Mouse (Mus musculus): Measurements from ENCODE around the gene Csf3. TPM values are rescaled to one million over a fixed set of nuclear protein-coding genes. Genes with fewer than 3 reads are reported as not detected.
A peak's percentile ranks its signal among the peaks of the same experiment; 100 is the strongest.
"Not testable (repeated sequence)": the region's sequence is repeated elsewhere in the genome, so short reads cannot be mapped to it uniquely, and the experiment has no call there.

Csf3 gene
- polyA plus RNA-seq, 1 experiment from 2014 or later = 0.62 TPM

DNA sequence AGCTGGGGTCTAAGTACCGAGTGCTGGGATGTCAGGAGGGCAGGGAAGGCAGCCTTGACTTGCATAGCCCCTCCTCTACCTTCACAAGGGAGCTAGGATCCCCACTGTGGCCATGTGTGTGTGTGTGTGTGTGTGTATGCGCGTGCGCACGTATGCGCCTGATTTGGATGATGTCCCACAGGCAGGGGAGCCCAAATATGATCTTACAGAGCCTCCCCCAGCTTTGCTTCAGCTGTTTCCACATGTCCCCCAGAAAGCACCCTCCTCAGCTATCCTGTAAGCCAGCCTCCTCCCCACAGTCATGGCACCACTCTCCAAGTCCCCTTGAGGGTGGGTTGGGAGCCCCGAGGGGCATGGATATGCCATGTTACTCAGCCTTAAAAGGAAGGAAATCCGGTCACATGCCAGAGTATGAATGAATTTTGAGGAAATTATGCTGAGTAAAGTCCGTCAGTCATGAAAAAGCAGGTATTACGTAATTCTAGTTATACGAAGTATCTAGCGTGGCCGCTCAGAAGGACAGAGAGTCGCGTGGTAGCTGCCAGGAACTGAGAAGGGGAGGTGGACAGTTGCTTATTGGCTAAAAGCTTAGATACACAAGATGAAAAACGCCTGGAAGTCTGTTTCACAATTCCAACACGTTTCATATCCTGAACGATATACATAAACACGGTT is 7.4 kb downstream of the Csf3 start:
- ATAC-seq = no peak
- H3K27me3 ChIP-seq = no peaks in the 10 kb centered on the region

DNA sequence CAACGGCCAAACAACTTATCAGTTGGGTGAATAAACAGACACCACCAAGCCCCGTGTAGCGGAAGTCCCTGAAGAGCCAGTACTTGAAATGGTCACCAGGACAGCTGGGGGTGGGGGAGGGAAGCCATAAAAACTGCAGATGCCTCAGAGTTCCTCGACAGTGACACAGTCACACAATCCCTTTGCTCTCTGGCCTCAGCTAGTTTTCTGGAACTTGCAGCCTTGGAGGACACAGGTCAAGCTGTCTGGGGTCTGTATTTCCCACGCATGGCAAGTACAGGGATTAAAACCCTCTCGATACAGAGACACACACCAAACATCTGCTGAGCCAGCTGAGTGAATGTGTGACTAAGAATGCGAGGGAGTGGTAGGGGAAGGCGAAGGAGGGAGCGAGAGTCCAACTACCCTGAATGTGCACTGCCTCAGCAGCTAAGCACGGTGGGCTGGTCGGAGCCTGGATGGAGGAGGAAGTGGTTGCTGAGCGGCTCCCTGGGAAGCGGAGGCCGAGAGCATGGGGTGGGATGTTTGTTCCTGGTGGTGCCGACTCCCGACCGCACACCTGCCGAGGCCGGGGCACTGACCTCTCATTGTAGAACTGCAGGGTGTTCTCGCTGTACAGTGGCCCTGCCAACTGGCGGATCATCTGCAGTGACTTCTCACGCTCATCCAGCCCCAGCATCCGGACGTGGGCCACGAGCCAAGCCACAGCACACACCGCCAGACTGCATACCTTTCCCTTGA is 8.1 kb downstream of the Csf3 start:
- ChIA-PET POLR2A (interaction anchor here (0.6 to 1.1 kb wide), 2 partner anchors 10 to 99 kb away, joined by 3 to 6 read pairs; no protein-coding TSS in a partner anchor), CTCF (interaction anchor here (1.0 to 5.7 kb wide), 7 partner anchors 9 to 78 kb away, joined by 3 to 85 read pairs (median 7); partner anchors contain the start of gene Csf3)
- no peak for TF ChIP-seq CTCF (IDR thresholded peaks at IDR 0.05)
- peak; percentile 40 for ATAC-seq
- peak; percentile 81 for DNase-seq (ENCODE audit: low read depth, low spot score)
- H3K27me3 ChIP-seq = no peaks in the 10 kb centered on the region
- in situ Hi-C loops (cut with MboI; ENCODE audit: low pct_unique_long_range_greater_than_20kb) = loop anchor here (10.0 kb wide), 1 partner anchor 226 kb away; no protein-coding TSS in a partner anchor

More for the DNA sequence above, 7.4 kb downstream of the Csf3 start:
- no peak for DNase-seq (ENCODE audit: low read depth, low spot score)
- POLR2A ChIA-PET = interaction anchor here (0.6 to 1.3 kb wide), 6 partner anchors 9 to 99 kb away, joined by 3 to 6 read pairs (median 3); partner anchors contain the start of gene Nr1d1
- in situ Hi-C loops (cut with MboI; ENCODE audit: low pct_unique_long_range_greater_than_20kb) = loop anchor here (10.0 kb wide), 1 partner anchor 226 kb away; no protein-coding TSS in a partner anchor
- TF ChIP-seq CTCF (IDR thresholded peaks at IDR 0.05) = no peak
- CTCF ChIA-PET = interaction anchor here (0.9 to 5.7 kb wide), 6 partner anchors 9 to 78 kb away, joined by 3 to 85 read pairs (median 6); partner anchors contain the start of gene Csf3

DNA sequence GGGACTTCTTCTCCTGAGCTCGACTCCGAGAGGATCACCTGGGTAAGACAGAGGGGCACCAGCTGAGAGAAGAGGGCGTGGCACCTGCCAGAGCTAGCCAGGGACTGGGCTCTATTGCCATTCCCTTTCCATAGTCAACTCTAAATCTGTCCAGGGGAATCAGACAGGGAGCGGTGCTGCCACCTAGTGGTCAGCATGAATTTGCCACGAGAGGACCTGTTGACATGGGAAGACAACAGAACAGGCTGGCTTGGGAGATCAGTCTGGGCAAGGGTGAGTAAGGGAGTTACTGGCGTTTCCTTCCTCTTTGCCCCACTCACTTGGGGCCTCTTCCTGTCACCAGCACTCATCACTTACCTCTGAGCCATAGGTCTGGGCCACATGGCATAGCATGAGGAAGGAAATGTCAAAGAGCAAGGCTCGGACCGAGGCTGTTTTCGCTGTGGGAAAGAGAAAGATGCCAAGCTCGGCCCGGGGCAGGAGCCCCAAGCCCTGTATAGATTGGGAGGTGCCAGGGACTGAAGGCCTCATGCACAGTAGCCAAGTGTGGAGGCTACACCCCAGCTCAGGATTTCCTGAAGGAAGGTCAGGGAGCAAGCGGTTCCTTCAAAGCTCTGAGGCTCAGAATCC is 9.5 kb downstream of the Csf3 start:
- in situ Hi-C loops (cut with MboI; ENCODE audit: low pct_unique_long_range_greater_than_20kb) = no loop called here
- ATAC-seq (no peak), DNase-seq (ENCODE audit: low read depth, low spot score) (no peak)
- ChIA-PET CTCF (interaction anchor here (0.7 to 5.7 kb wide), 12 partner anchors 9 to 119 kb away, joined by 3 to 85 read pairs (median 6); partner anchors contain the start of gene Csf3), POLR2A (interaction anchor here (1.1 to 1.2 kb wide), 3 partner anchors 10 to 79 kb away, joined by 3 to 4 read pairs (median 4); no protein-coding TSS in a partner anchor)
- no peak for TF ChIP-seq CTCF (IDR thresholded peaks at IDR 0.05)
- no peaks in the 10 kb centered on the region for H3K27me3 ChIP-seq

DNA sequence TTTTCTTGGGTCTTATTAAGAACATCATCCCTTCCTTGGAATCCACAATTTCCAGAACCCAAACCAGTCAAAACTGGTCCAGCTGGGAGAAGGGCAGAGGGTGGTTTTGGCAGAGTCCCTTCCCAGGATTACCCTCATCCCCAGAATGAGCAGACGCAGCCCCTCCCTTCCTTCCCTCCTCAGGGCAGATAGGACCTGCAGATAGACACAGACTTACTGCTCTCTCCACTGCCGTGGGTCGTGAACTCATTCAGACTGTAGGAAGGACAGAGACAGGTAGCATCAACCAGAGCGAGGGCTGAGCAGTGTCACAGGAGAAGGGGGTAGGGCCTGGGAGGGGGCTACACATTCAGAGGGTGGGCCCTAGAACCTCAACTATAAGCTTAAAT is 10.0 kb downstream of the Csf3 start:
- ChIA-PET POLR2A (interaction anchor here (1.1 kb wide), 1 partner anchor 11 kb away, joined by 3 read pairs; no protein-coding TSS in a partner anchor), CTCF (interaction anchor here (0.7 to 5.7 kb wide), 11 partner anchors 9 to 119 kb away, joined by 3 to 85 read pairs (median 6); partner anchors contain the start of gene Csf3)
- no peak for TF ChIP-seq CTCF (IDR thresholded peaks at IDR 0.05)
- in situ Hi-C loops (cut with MboI; ENCODE audit: low pct_unique_long_range_greater_than_20kb) = no loop called here
- no peak for ATAC-seq
- no peak for DNase-seq (ENCODE audit: low read depth, low spot score)
- no peaks in the 10 kb centered on the region for H3K27me3 ChIP-seq

DNA sequence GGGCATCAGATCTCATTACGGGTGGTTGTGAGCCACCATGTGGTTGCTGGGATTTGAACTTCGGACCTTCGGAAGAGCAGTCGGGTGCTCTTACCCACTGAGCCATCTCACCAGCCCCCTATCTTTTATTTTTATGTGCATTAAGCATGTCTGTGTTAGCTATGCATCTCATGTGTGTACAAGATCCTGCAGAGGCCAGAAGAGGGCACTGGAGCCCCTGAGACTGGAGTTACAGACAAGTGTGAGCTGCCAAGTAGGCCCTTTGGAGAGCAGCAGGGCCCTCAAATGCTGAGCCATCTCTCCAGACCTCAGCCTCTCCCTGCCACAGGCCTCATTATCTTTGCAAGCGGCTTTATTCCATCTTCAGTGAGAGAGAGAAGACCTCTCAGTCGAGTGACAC is 10.9 kb downstream of the Csf3 start:
- in situ Hi-C loops (cut with MboI; ENCODE audit: low pct_unique_long_range_greater_than_20kb); DNase-seq (ENCODE audit: low read depth, low spot score); H3K27me3 ChIP-seq; ATAC-seq; POLR2A ChIA-PET: not testable (repeated sequence)
- CTCF ChIA-PET = interaction anchor here (1.2 to 5.7 kb wide), 7 partner anchors 8 to 75 kb away, joined by 4 to 85 read pairs (median 6); partner anchors contain the start of gene Csf3

DNA sequence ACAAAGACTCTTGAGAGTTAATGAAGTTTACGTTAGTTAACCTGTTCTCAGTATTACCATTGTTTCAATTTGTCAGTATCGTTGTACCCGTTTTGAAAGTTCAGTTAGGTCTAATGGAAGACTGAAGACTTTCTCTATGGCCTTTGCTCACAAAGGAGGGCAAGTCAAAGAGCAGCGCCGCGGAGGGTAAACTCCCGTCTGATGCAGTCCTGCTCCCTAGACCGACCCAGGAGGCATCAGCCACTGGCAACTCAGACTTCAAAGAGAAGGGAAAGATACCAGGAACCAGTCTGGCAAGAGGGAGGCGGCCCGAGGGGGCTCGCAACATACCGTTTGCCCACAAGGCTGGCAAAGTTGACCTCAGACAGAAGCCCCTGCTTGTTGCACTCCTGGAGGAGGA is 12.6 kb downstream of the Csf3 start:
- POLR2A ChIA-PET = no interaction called here
- H3K27me3 ChIP-seq = no peaks in the 10 kb centered on the region
- ATAC-seq (no peak), DNase-seq (ENCODE audit: low read depth, low spot score) (no peak)
- CTCF ChIA-PET = interaction anchor here (0.7 to 5.7 kb wide), 3 partner anchors 14 to 129 kb away, joined by 3 to 85 read pairs (median 41); partner anchors contain the start of gene Csf3
- no peak for TF ChIP-seq CTCF (IDR thresholded peaks at IDR 0.05)
- in situ Hi-C loops (cut with MboI; ENCODE audit: low pct_unique_long_range_greater_than_20kb) = no loop called here

DNA sequence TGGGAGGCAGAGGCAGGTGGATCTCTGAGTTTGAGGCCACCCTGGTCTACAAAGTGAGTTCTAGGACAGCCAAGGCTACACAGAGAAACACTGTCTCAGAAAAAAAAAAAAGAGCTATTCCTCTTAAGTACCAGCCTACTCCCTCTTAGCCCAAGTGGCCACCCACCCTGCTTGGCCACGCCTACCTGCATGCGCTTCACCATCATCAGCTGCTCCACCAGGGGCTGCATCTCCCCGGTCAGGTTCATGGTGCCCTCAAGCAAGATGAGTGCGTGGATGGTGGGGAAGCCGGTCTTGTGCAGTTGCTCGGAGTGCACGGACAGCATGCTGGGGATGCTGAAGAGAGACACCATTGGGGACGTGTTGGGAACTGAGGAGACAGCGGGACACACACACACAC is 14.9 kb downstream of the Csf3 start:
- in situ Hi-C loops (cut with MboI; ENCODE audit: low pct_unique_long_range_greater_than_20kb) = no loop called here
- H3K27me3 ChIP-seq = no peaks in the 10 kb centered on the region
- TF ChIP-seq CTCF (IDR thresholded peaks at IDR 0.05) = no peak
- ATAC-seq (no peak), DNase-seq (ENCODE audit: low read depth, low spot score) (no peak)
- CTCF ChIA-PET = interaction anchor here (1.2 to 1.7 kb wide), 2 partner anchors 10 to 71 kb away, joined by 4 read pairs; no protein-coding TSS in a partner anchor
- POLR2A ChIA-PET = interaction anchor here (0.5 kb wide), 1 partner anchor 35 kb away, joined by 3 read pairs; no protein-coding TSS in a partner anchor

DNA sequence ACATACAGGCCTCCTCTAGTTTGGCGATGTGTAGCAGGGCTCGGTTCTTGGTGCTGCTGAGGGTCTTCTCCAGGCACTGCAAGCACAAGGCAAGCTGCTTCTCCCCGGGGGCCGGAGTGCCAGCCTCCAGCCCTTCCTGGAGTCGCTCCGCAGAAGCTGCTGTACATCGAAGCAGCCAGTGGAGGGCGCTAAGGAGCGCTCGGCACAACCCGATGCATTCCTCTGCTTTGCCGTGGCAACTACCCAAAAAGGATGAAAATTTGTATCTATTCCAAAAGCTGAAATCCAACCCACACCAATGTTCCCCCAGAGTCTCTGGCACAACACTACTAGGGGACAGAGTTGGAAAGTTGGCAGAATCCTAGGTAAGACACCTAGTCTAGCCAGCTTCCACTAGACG is 16.8 kb downstream of the Csf3 start:
- in situ Hi-C loops (cut with MboI; ENCODE audit: low pct_unique_long_range_greater_than_20kb) = no loop called here
- DNase-seq (ENCODE audit: low read depth, low spot score) (no peak), ATAC-seq (no peak)
- CTCF ChIA-PET = interaction anchor here (1.3 to 5.3 kb wide), 10 partner anchors 7 to 70 kb away, joined by 4 to 41 read pairs (median 6); partner anchors contain the start of genes Csf3 and Thra
- POLR2A ChIA-PET = interaction anchor here (0.6 to 0.9 kb wide), 2 partner anchors 19 to 557 kb away, joined by 3 to 5 read pairs; no protein-coding TSS in a partner anchor
- TF ChIP-seq CTCF (IDR thresholded peaks at IDR 0.05) = peak; percentile 90
- no peaks in the 10 kb centered on the region for H3K27me3 ChIP-seq

DNA sequence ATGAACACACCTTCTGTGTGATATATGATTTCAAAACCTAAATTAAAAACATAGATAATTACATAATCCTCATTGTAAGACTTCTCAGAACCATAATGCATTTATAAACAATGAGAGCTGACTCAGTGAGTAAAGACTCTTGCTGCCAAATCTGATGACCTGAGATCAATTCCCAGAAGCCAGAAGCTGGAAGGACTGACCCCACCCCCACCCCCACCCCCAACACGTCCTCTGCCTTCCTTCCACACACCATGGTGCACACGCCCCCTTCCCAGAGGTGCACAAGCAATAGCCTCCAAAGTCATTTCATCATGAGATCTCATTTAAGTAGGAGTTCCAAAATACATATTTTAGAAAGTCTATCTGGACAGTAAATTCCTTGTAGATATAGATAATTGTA is 19.7 kb downstream of the Csf3 start:
- in situ Hi-C loops (cut with MboI; ENCODE audit: low pct_unique_long_range_greater_than_20kb) = no loop called here
- ATAC-seq (no peak), DNase-seq (ENCODE audit: low read depth, low spot score) (no peak)
- POLR2A ChIA-PET = interaction anchor here (0.5 to 0.6 kb wide), 2 partner anchors 21 to 220 kb away, joined by 3 to 4 read pairs; no protein-coding TSS in a partner anchor
- H3K27me3 ChIP-seq = no peaks in the 10 kb centered on the region
- TF ChIP-seq CTCF (IDR thresholded peaks at IDR 0.05) = no peak
- CTCF ChIA-PET = interaction anchor here (0.6 to 5.3 kb wide), 4 partner anchors 9 to 67 kb away, joined by 3 to 41 read pairs (median 12); partner anchors contain the start of gene Med24
